Mouse (Mus musculus) olfactory bulb, adult 2 months (tissue): Measurements from ENCODE around the gene 4930503B20Rik. TPM values are rescaled to one million over a fixed set of nuclear protein-coding genes. Genes with fewer than 3 reads are reported as not detected.

Experiments
- H3K27ac ChIP-seq: fragments of 200-500 bp; 2 replicates; pipeline ENCODE4 v1.5.1; 2012; ENCODE audit warnings: low read depth, low read length; ENCODE audit not compliant: insufficient read depth
- H3K4me1 ChIP-seq: fragments of 200-500 bp; 2 replicates; pipeline ENCODE4 v1.6.1; 2012; ENCODE audit warnings: low read length; ENCODE audit not compliant: control insufficient read depth, insufficient read depth
- H3K4me3 ChIP-seq: fragments of 200-500 bp; 2 replicates; pipeline ENCODE4 v1.5.1; 2012; ENCODE audit warnings: mild to moderate bottlenecking, low read depth, low read length, moderate library complexity; ENCODE audit not compliant: insufficient read depth
- CTCF ChIP-seq: fragments of 200-500 bp; IDR thresholded peaks from 2 replicates; pipeline ENCODE4 v1.5.1; 2012; ENCODE audit warnings: low read depth, mild to moderate bottlenecking, low read length, moderate library complexity; ENCODE audit not compliant: insufficient read depth
- POLR2A ChIP-seq: fragments of 200-500 bp; IDR thresholded peaks from 2 replicates; pipeline ENCODE4 v1.6.1; 2012; ENCODE audit warnings: mild to moderate bottlenecking, low read depth, low read length, moderate library complexity; ENCODE audit not compliant: insufficient read depth
- WGBS: fragments of 180-500 bp; shearing (Covaris S2); methylation state at CpG from one replicate; pipeline ENCODE4 v1.1.7; 2018; 5-methylcytosine and 5-hydroxymethylcytosine counted together
- polyA plus RNA-seq: library from polyadenylated mRNA; stranded (reverse); fragments of >200 nt; gene quantifications from 2 replicates; pipeline ENCODE4 v1.2.4, GENCODE M21; 2012; ENCODE audit warnings: low replicate concordance; ENCODE audit not compliant: missing spikeins, insufficient read depth, insufficient read length

Gene 4930503B20Rik
- polyA plus RNA-seq, 1 experiment = not detected

GRCm38 (mm10) chr3:146681696-146682095, 30.6 kb upstream of the 4930503B20Rik start:
- no peak for TF ChIP-seq CTCF
- no peak for TF ChIP-seq POLR2A
- Histone ChIP-seq H3K4me1 (peaks cover 4% of the 10 kb centered on the region), H3K27ac (no peak overlapping the region), H3K4me3 (peak overlapping the region; percentile 14; the same call in 1 of the 2 replicates)
- 15% methylated on average over 8 of the region's 8 CpGs for WGBS

DNA sequence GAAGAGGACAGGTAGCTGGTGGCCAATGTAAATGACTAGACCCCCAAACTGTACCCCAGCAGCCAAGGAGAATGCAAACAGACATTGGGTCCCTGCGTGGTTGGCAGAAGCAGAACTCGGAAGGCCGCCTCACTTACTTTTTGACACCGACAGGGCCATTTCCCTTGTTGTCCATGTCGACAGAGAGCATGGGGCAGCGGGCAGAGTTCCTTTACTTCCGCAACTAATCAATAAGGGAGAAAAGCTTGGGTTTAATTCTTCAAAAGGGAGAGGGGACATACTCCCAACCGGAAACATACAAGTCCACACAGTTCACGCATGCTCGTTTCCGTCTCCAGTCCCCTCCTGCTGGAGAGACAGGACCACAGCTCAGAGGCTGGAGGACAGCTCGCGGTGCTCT, 29.5 kb upstream of the 4930503B20Rik start:
- no peak overlapping the region for H3K27ac ChIP-seq
- no peak overlapping the region for H3K4me3 ChIP-seq
- H3K4me1 ChIP-seq = peaks cover 4% of the 10 kb centered on the region
- TF ChIP-seq CTCF = no peak
- TF ChIP-seq POLR2A = no peak
- WGBS = 84% methylated on average over 13 of the region's 13 CpGs

DNA sequence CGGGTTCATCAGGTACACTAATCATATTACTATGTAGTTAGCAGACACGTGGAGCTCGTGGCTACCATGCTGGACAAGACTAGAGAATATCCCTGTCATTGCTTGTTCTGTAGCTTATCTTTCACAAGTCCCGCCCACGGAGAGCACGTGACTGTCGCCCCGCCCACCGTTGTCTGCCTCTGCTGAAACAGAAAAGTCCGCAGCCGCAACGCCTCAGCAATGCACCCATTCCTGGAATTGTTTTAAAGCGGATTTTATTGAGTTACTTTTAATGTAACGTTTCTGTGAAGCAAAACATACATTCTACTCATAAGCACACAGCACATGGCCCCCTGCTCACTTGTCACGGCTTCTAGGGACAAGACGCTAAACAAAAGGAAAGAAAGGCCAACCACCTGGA, 28.5 kb upstream of the 4930503B20Rik start:
- no peak for TF ChIP-seq POLR2A
- TF ChIP-seq CTCF = no peak
- Histone ChIP-seq H3K27ac (no peak overlapping the region), H3K4me1 (no peaks in the 10 kb centered on the region), H3K4me3 (no peak overlapping the region)
- 95% methylated on average over 16 of the region's 16 CpGs for WGBS

- H3K4me1 ChIP-seq = no peaks in the 10 kb centered on the region
- no peak overlapping the region for H3K4me3 ChIP-seq
- TF ChIP-seq POLR2A (no peak), CTCF (no peak)
- 93% methylated on average over 4 of the region's 4 CpGs for WGBS
- H3K27ac ChIP-seq = no peak overlapping the region
Measured at GRCm38 (mm10) chr3:146676193-146676592, 25.1 kb upstream of the 4930503B20Rik start.

DNA sequence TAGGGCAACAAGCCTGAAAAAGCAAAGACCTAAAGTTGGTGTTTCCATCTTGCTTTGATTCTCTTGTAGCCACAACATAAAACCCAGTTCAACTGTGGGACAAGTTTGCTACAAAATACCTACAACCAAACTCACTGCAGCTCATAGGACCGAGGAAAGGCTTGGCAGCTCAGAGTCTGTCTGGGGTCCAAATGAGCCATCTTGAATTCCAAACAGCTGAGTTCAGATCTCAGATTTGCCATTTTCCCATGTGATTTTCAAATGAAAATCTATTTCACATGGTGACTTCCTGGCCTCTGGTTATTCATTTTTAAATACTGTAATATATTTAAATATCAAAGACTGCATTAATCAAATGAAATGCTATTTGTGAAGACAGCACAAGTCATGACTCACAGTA, 24.0 kb upstream of the 4930503B20Rik start:
- WGBS = 91% methylated on average over 1 of the region's 1 CpGs
- Histone ChIP-seq H3K4me3 (no peak overlapping the region), H3K27ac (no peak overlapping the region), H3K4me1 (no peaks in the 10 kb centered on the region)
- TF ChIP-seq POLR2A (no peak), CTCF (no peak)

- no peak overlapping the region for H3K4me3 ChIP-seq
- H3K4me1 ChIP-seq = no peaks in the 10 kb centered on the region
- TF ChIP-seq CTCF (no peak), POLR2A (no peak)
- 77% methylated on average over 2 of the region's 2 CpGs for WGBS
- no peak overlapping the region for H3K27ac ChIP-seq
Measured at GRCm38 (mm10) chr3:146671121-146671520, 20.0 kb upstream of the 4930503B20Rik start.

DNA sequence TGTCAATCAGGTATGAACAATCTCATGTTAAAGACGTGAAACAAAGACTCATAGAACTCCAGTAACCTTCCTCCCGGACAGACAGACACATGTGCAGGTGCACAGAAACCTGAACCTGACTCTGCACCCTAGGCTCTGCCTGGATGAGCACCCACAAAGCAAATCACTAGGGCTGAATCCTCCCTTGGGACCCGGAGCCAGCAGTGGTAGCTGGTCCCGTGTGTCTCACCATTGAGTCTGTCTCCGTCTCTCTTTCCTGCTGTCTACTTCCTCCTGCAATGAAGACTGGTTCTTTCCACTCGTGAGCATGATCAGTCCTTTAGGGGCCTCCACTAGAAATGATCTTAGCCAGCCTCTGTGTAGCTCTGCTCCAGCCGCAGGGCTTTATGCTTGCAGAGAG, 10.8 kb upstream of the 4930503B20Rik start:
- Histone ChIP-seq H3K27ac (no peak overlapping the region), H3K4me1 (peaks cover 2% of the 10 kb centered on the region; the same call in 1 of the 2 replicates), H3K4me3 (no peak overlapping the region)
- 78% methylated on average over 7 of the region's 7 CpGs for WGBS
- no peak for TF ChIP-seq POLR2A
- TF ChIP-seq CTCF = no peak

DNA sequence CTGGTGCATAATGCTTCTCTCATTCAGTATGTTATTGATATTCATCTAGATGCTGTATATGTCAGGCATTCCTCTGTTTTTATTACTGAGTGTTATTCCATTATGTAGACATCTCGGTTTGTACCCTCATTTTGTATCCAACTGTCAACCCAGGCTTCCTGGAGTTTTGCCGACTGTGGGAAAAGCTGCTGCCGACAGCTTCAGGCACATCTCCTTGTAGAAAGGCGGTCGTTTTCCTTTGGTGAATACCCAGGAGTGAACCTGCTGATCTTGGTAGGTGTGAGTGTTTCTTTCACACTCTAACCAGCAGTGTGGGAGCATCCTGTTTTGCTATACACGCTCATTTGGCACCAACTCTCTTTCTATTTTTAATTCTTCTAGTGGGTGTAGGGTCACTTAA, 9.9 kb upstream of the 4930503B20Rik start:
- TF ChIP-seq CTCF (no peak), POLR2A (no peak)
- Histone ChIP-seq H3K4me1 (peaks cover 2% of the 10 kb centered on the region; the same call in 1 of the 2 replicates), H3K4me3 (no peak overlapping the region), H3K27ac (no peak overlapping the region)
- 26% methylated on average over 6 of the region's 6 CpGs for WGBS

- Histone ChIP-seq H3K4me3 (no peak overlapping the region), H3K4me1 (peaks cover 2% of the 10 kb centered on the region; the same call in 1 of the 2 replicates), H3K27ac (no peak overlapping the region)
- no peak for TF ChIP-seq POLR2A
- no peak for TF ChIP-seq CTCF
- 65% methylated on average over 5 of the region's 5 CpGs for WGBS
Measured at GRCm38 (mm10) chr3:146659321-146659720, 8.2 kb upstream of the 4930503B20Rik start.
